Mouse (Mus musculus) forebrain, embryonic 13.5 days (tissue): ENCODE measurements around the gene 4930564D02Rik. TPM values are rescaled to one million over a fixed set of nuclear protein-coding genes. Genes with fewer than 3 reads are reported as not detected.

ENCODE experiments used
- polyA plus RNA-seq: library from polyadenylated mRNA; unstranded; fragments of >200 nt; fragmentation: Nextera tagmentation; extraction: Ambion mirVana; gene quantifications from 2 replicates; pipeline ENCODE4 v1.2.1, GENCODE M21; 2015

Gene 4930564D02Rik
- polyA plus RNA-seq, 1 experiment from 2014 or later = not detected

Other genes starting within 250 kb of the 4930564D02Rik start
- gene Mov10, start 248.3 kb upstream of the 4930564D02Rik start, polyA plus RNA-seq = 7.2 and 10.5 TPM in 2 replicates
- 32.6 and 40.5 TPM in 2 replicates for gene St7l, start 202.8 kb upstream of the 4930564D02Rik start, polyA plus RNA-seq
- 180 and 196 TPM in 2 replicates for gene Capza1, start 202.3 kb upstream of the 4930564D02Rik start, polyA plus RNA-seq
- 0.66 and 0.98 TPM in 2 replicates for gene Wnt2b, start 104.9 kb upstream of the 4930564D02Rik start, polyA plus RNA-seq
- gene Cttnbp2nl, start 13.7 kb upstream of the 4930564D02Rik start, polyA plus RNA-seq = 53.2 and 54.9 TPM in 2 replicates